Mouse (Mus musculus): ENCODE measurements around the gene Cyp2c54.

The Cyp2c54 gene

GRCm38 (mm10) chr19:40073701-40074100 lies at the start of gene Cyp2c54:
Cyp2c54 (minus strand) TSS chr19:40073827.

DNA sequence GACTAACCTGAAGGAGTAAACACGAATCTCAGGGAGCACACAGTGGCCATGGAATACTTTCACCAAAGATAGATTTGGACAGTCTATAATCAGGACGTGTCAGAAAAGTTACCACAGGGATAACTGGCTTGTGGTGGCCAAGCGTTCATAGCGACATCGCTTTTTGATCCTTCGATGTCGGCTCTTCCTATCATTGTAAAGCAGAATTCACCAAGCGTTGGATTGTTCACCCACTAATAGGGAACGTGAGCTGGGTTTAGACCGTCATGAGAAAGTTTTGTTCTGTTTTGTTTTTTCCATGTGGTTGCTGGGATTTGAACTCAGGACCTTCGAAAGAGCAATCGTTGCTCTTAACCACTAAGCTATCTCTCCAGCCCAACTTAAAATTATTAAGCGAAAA lies 46.0 kb upstream of the Cyp2c54 start:
- WGBS: 80% methylated on average over 13 of the region's 13 CpGs

DNA sequence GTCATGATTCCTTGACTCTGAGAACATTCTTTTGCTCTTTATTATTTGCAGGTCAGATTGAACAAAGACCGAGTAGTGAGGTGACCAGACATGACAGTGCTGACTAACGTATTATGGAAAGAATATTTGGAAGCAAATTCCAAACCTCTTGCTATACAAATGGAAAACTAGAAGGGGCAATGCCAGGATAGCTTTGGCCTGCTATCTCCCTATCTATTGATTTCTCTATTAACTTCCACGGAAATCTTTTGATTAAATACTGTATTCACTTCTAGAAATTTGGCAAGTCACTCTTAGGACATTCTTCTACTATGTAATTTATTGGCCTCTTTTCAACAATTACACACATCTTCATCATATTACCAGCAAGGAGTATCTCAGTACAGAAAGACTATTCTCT lies 17.5 kb upstream of the Cyp2c54 start:
- 76% methylated on average over 3 of the region's 3 CpGs for WGBS

- 100% methylated on average over 1 of the region's 1 CpGs for WGBS
Observed at GRCm38 (mm10) chr19:40089421-40089820, 15.8 kb upstream of the Cyp2c54 start, which contains the start of gene Cyp2c50. Cyp2c50 (plus strand) TSS chr19:40089688.

DNA sequence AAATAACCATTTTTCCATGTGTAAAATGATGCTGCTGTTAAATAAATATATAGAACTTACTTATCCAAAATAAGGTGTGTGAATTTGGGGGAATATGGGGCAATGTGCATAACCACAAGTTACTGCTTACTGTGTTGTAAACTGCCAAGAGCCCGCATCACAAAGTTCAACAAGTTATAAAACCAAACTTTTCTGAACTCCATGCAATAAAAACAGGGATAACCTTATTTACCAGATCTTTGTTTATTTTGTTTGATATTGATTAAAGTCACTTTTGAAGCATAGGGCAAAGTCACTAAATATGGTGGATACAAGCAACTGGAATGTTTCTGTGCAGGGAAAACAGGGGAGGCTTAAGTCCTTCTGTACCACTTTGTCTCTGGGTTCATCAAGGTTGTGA lies 14.8 kb upstream of the Cyp2c54 start:
- WGBS: 88% methylated on average over 1 of the region's 1 CpGs

GRCm38 (mm10) chr19:39992140-39992539 lies 81.5 kb downstream of the Cyp2c54 start, which contains the start of gene Cyp2c37:
Cyp2c37 (plus strand) TSS chr19:39992424.
- 97% methylated on average over 1 of the region's 1 CpGs for WGBS

GRCm38 (mm10) chr19:39989471-39989870 lies 84.2 kb downstream of the Cyp2c54 start:
- 68% methylated on average over 2 of the region's 2 CpGs for WGBS

Measured in cerebral cortex, adult 2 months (tissue).